Mouse (Mus musculus) liver, postnatal 0 days (tissue): Measurements from ENCODE around the gene Pde9a.

ENCODE experiments used
- CTCF ChIP-seq: sonication (generic); IDR thresholded peaks from 2 replicates; pipeline ENCODE4 v1.5.1; 2016; ENCODE audit warnings: antibody characterized with exemption, low read depth
- EP300 ChIP-seq: IDR thresholded peaks from 2 replicates; pipeline ENCODE4 v1.6.1; 2016; ENCODE audit warnings: antibody characterized with exemption, low read depth, mild to moderate bottlenecking

- no peak for TF ChIP-seq CTCF
- TF ChIP-seq EP300 = no peak
Measured at GRCm38 (mm10) chr17:31500416-31500815, 114.4 kb downstream of the Pde9a start.
